Mouse (Mus musculus): ENCODE measurements around the gene Mical1. TPM values are rescaled to one million over a fixed set of nuclear protein-coding genes. Genes with fewer than 3 reads are reported as not detected.

Mical1 gene
- polyA plus RNA-seq, 2 experiments: 40.2 to 53.8 TPM

DNA sequence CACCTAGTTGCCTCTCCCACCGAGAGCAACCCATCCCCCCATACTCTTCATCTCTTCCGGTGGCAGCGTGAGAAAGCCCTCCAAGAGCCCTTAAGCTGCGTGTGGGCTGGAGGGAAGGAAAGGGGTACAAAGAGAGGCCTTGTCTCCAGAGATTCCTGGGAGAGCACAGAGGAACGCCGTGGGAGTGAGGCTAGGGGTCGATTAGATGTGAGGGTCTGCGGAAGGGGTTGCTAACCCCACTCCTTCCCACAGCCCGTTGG lies 834 bp downstream of the Mical1 start:
- DNase-seq (ENCODE audit: low spot score) (peak; percentile 35), ATAC-seq (ENCODE audit: low FRiP score, low read depth) (peak; percentile 10; the same call in 1 of the 2 replicates)
- 3% methylated on average over 9 of the region's 9 CpGs for WGBS

GRCm38 (mm10) chr10:41477278-41478181 lies 1.4 kb downstream of the Mical1 start:
- WGBS: 3% methylated on average over 20 of the region's 20 CpGs
- no peak for TF ChIP-seq POLR2A (IDR thresholded peaks at IDR 0.05; ENCODE audit: borderline replicate concordance, extremely low read depth, insufficient read depth, insufficient read length)

More for the DNA sequence above, 834 bp downstream of the Mical1 start:
- no peaks in the 10 kb centered on the region for H3K27me3 ChIP-seq (ENCODE audit: control insufficient read depth, insufficient read depth, low read length)
- peak overlapping the region; percentile 76 for H3K9ac ChIP-seq (ENCODE audit: low read depth, low read length, severe bottlenecking)
- no peaks in the 10 kb centered on the region for H3K9me3 ChIP-seq (ENCODE audit: control insufficient read depth, low read length)
- H3K27ac ChIP-seq (replicated peaks; ENCODE audit: low read depth, low read length): peak overlapping the region; percentile 84
- TF ChIP-seq POLR2A (IDR thresholded peaks at IDR 0.05; ENCODE audit: borderline replicate concordance, extremely low read depth, insufficient read depth, insufficient read length): no peak
- H3K4me3 ChIP-seq (replicated peaks; ENCODE audit: low read length): peak overlapping the region; percentile 64
- peaks cover 19% of the 10 kb centered on the region for H3K4me1 ChIP-seq (ENCODE audit: control insufficient read depth, insufficient read depth, low read length)
- H3K36me3 ChIP-seq (ENCODE audit: control insufficient read depth, insufficient read depth, low read length): peaks cover 32% of the 10 kb centered on the region
- H3K4me2 ChIP-seq (replicated peaks; ENCODE audit: low read depth, low read length, severe bottlenecking): peak overlapping the region; percentile 67

GRCm38 (mm10) chr10:41479961-41480360 lies 3.8 kb downstream of the Mical1 start:
- H3K27me3 ChIP-seq (ENCODE audit: control insufficient read depth, insufficient read depth, low read length): no peaks in the 10 kb centered on the region
- WGBS: 96% methylated on average over 3 of the region's 3 CpGs
- ATAC-seq (ENCODE audit: low FRiP score, low read depth): no peak
- H3K4me1 ChIP-seq (ENCODE audit: control insufficient read depth, insufficient read depth, low read length): peaks cover 13% of the 10 kb centered on the region
- H3K27ac ChIP-seq (replicated peaks; ENCODE audit: low read depth, low read length): no peak overlapping the region
- no peak overlapping the region for H3K4me3 ChIP-seq (replicated peaks; ENCODE audit: low read length)
- DNase-seq (ENCODE audit: low spot score): no peak
- H3K36me3 ChIP-seq (ENCODE audit: control insufficient read depth, insufficient read depth, low read length): peaks cover 58% of the 10 kb centered on the region
- no peak overlapping the region for H3K4me2 ChIP-seq (replicated peaks; ENCODE audit: low read depth, low read length, severe bottlenecking)
- no peak for TF ChIP-seq POLR2A (IDR thresholded peaks at IDR 0.05; ENCODE audit: borderline replicate concordance, extremely low read depth, insufficient read depth, insufficient read length)
- no peak overlapping the region for H3K9ac ChIP-seq (ENCODE audit: low read depth, low read length, severe bottlenecking)
- H3K9me3 ChIP-seq (ENCODE audit: control insufficient read depth, low read length): no peaks in the 10 kb centered on the region

More at GRCm38 (mm10) chr10:41477278-41478181, 1.4 kb downstream of the Mical1 start:
- peak overlapping the region; percentile 67 for H3K4me2 ChIP-seq (replicated peaks; ENCODE audit: low read depth, low read length, severe bottlenecking)
- H3K27me3 ChIP-seq (ENCODE audit: control insufficient read depth, insufficient read depth, low read length): no peaks in the 10 kb centered on the region
- peak overlapping the region; percentile 84 for H3K27ac ChIP-seq (replicated peaks; ENCODE audit: low read depth, low read length)
- peak; percentile 76 for ATAC-seq (ENCODE audit: low FRiP score, low read depth)
- H3K36me3 ChIP-seq (ENCODE audit: control insufficient read depth, insufficient read depth, low read length): peaks cover 38% of the 10 kb centered on the region
- no peaks in the 10 kb centered on the region for H3K9me3 ChIP-seq (ENCODE audit: control insufficient read depth, low read length)
- DNase-seq (ENCODE audit: low spot score): peak; percentile 72
- peak overlapping the region; percentile 76 for H3K9ac ChIP-seq (ENCODE audit: low read depth, low read length, severe bottlenecking)
- H3K4me1 ChIP-seq (ENCODE audit: control insufficient read depth, insufficient read depth, low read length): peaks cover 19% of the 10 kb centered on the region
- H3K4me3 ChIP-seq (replicated peaks; ENCODE audit: low read length): peak overlapping the region; percentile 64

GRCm38 (mm10) chr10:41480938-41481880 lies 5.1 kb downstream of the Mical1 start:
- peaks cover 71% of the 10 kb centered on the region for H3K36me3 ChIP-seq (ENCODE audit: control insufficient read depth, insufficient read depth, low read length)
- no peaks in the 10 kb centered on the region for H3K27me3 ChIP-seq (ENCODE audit: control insufficient read depth, insufficient read depth, low read length)
- H3K9me3 ChIP-seq (ENCODE audit: control insufficient read depth, low read length): no peaks in the 10 kb centered on the region
- no peak overlapping the region for H3K27ac ChIP-seq (replicated peaks; ENCODE audit: low read depth, low read length)
- no peak for TF ChIP-seq POLR2A (IDR thresholded peaks at IDR 0.05; ENCODE audit: borderline replicate concordance, extremely low read depth, insufficient read depth, insufficient read length)
- ATAC-seq (ENCODE audit: low FRiP score, low read depth): no peak
- no peak for DNase-seq (ENCODE audit: low spot score)
- 0 out of 2 replicates have a peak, but pooled peaks cover 6% of the 10 kb centered on the region for H3K4me1 ChIP-seq (ENCODE audit: control insufficient read depth, insufficient read depth, low read length)
- H3K4me3 ChIP-seq (replicated peaks; ENCODE audit: low read length): no peak overlapping the region
- no peak overlapping the region for H3K4me2 ChIP-seq (replicated peaks; ENCODE audit: low read depth, low read length, severe bottlenecking)
- H3K9ac ChIP-seq (ENCODE audit: low read depth, low read length, severe bottlenecking): no peak overlapping the region
- WGBS: 68% methylated on average over 33 of the region's 33 CpGs

DNA sequence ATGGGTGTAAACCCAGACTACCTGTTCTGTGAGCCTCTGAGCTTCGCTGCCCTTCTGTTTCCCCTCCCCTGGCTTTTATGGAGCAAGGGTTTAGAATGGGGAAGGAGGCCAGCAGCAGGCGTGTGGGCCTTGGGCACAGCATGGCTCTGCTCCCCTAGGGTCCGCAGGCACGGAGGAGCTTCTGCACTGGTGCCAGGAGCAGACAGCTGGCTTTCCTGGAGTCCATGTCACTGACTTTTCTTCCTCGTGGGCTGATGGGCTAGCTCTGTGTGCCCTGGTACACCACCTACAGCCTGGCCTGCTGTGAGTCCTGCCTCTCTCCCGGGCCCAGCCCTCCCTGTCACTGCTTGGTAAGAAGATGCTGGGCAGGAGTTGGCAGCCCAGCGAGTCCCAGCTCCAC lies 6.3 kb downstream of the Mical1 start:
- no peak overlapping the region for H3K9ac ChIP-seq (ENCODE audit: low read depth, low read length, severe bottlenecking)
- H3K27ac ChIP-seq (replicated peaks; ENCODE audit: low read depth, low read length): no peak overlapping the region
- H3K36me3 ChIP-seq (ENCODE audit: control insufficient read depth, insufficient read depth, low read length): peaks cover 83% of the 10 kb centered on the region
- DNase-seq (ENCODE audit: low spot score) (no peak), ATAC-seq (ENCODE audit: low FRiP score, low read depth) (no peak)
- no peak for TF ChIP-seq POLR2A (IDR thresholded peaks at IDR 0.05; ENCODE audit: borderline replicate concordance, extremely low read depth, insufficient read depth, insufficient read length)
- H3K4me2 ChIP-seq (replicated peaks; ENCODE audit: low read depth, low read length, severe bottlenecking): no peak overlapping the region
- H3K27me3 ChIP-seq (ENCODE audit: control insufficient read depth, insufficient read depth, low read length): no peaks in the 10 kb centered on the region
- H3K4me1 ChIP-seq (ENCODE audit: control insufficient read depth, insufficient read depth, low read length): 0 out of 2 replicates have a peak, but pooled peaks cover 3% of the 10 kb centered on the region
- no peak overlapping the region for H3K4me3 ChIP-seq (replicated peaks; ENCODE audit: low read length)
- no peaks in the 10 kb centered on the region for H3K9me3 ChIP-seq (ENCODE audit: control insufficient read depth, low read length)
- WGBS: 81% methylated on average over 7 of the region's 7 CpGs
